Mouse (Mus musculus) heart, embryonic 14.5 days (tissue): ENCODE results near the gene C2. TPM values are rescaled to one million over a fixed set of nuclear protein-coding genes. Genes with fewer than 3 reads are reported as not detected.

Source experiments
- ATAC-seq: fragments of 200-750 bp; cut with Nextera tagmentation; 2 replicates; pipeline ENCODE4 v1.8.0; 2017; ENCODE audit warnings: low read depth, moderate TSS enrichment; ENCODE audit not compliant: insufficient number of reproducible peaks, insufficient read depth, low FRiP score
- H3K27ac ChIP-seq, 2 experiments: fragments of 200-500 bp in 1 of 2; fragments of 300-500 bp in 1 of 2; sonication (generic) in 1 of 2; replicated peaks in 1 of 2; 2 replicates each; pipeline ENCODE4 v1.5.1; 2012 to 2014; ENCODE audit warnings: low read depth in 2 of 2, low read length in 2 of 2, control low read depth in 1 of 2, mild to moderate bottlenecking in 1 of 2, mixed read lengths in 1 of 2; ENCODE audit not compliant: control insufficient read depth in 1 of 2, insufficient read depth in 1 of 2
- H3K27me3 ChIP-seq: fragments of 300-500 bp; sonication (generic); 2 replicates; pipeline ENCODE4 v1.6.1; 2014; ENCODE audit warnings: mild to moderate bottlenecking, low read length, control low read depth; ENCODE audit not compliant: control insufficient read depth, insufficient read depth
- H3K36me3 ChIP-seq: fragments of 300-500 bp; sonication (generic); 2 replicates; pipeline ENCODE4 v1.6.1; 2014; ENCODE audit warnings: mild to moderate bottlenecking, control low read depth, low read length, mixed read lengths; ENCODE audit not compliant: control insufficient read depth, insufficient read depth
- H3K4me1 ChIP-seq, 2 experiments: fragments of 200-500 bp in 1 of 2; fragments of 300-500 bp in 1 of 2; sonication (generic) in 1 of 2; 2 replicates each; pipeline ENCODE4 v1.6.1; 2012 to 2014; ENCODE audit warnings: low read length in 2 of 2, control low read depth in 1 of 2, mixed read lengths in 1 of 2; ENCODE audit not compliant: control insufficient read depth in 2 of 2, insufficient read depth in 2 of 2
- H3K4me2 ChIP-seq: fragments of 300-500 bp; sonication (generic); 2 replicates; pipeline ENCODE4 v1.6.1; 2014; ENCODE audit warnings: mild to moderate bottlenecking, low read length
- H3K4me3 ChIP-seq, 2 experiments: fragments of 200-500 bp in 1 of 2; fragments of 300-500 bp in 1 of 2; sonication (generic) in 1 of 2; 2 replicates each; pipeline ENCODE4 v1.5.1; 2012 to 2014; ENCODE audit warnings: low read length in 2 of 2, mild to moderate bottlenecking in 2 of 2, control low read depth in 1 of 2, low read depth in 1 of 2, moderate library complexity in 1 of 2; ENCODE audit not compliant: control insufficient read depth in 1 of 2, insufficient read depth in 1 of 2
- H3K9ac ChIP-seq: fragments of 300-500 bp; sonication (generic); 2 replicates; pipeline ENCODE4 v1.6.1; 2014; ENCODE audit warnings: mild to moderate bottlenecking, low read length
- H3K9me3 ChIP-seq: fragments of 300-500 bp; sonication (generic); 2 replicates; pipeline ENCODE4 v1.6.1; 2016; ENCODE audit warnings: low read length, control low read depth; ENCODE audit not compliant: control insufficient read depth
- WGBS: fragments of 180-500 bp; shearing (Covaris S2); extraction: QIAGEN DNeasy Blood & Tissue Kit; methylation state at CpG from one replicate; pipeline ENCODE4 v1.1.7; 2014; 5-methylcytosine and 5-hydroxymethylcytosine counted together
- polyA plus RNA-seq: library from polyadenylated mRNA; unstranded; fragments of >200 nt; fragmentation: Nextera tagmentation; extraction: Ambion mirVana; gene quantifications from 2 replicates; pipeline ENCODE4 v1.2.1, GENCODE M21; 2014

Gene C2
- polyA plus RNA-seq, 1 experiment from 2014 or later, result 1.2 TPM

- WGBS, result 87% methylated on average over 6 of the region's 6 CpGs
Observed at GRCm38 (mm10) chr17:34847192-34847591, 50.9 kb downstream of the C2 start.

DNA sequence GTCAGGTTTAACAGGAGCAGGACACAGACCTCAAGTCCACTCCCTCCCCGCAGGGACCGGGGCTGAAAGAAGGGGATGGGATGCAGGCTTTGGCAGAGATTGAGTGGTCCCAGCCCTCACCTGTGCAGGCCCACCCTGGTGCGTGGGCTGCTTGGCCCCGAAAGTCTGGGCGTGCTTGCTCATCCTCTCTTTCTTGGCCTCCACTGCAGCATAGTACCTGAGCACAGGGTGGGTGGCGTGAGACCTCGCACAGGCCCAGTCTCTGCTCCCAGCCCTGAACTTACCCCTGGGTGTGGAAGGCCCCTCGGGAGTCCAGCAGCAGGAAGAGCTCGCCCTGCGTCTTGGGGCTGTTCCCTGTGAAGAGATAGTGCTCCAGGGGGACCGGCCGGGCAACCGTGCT, 53.2 kb downstream of the C2 start:
- Histone ChIP-seq H3K36me3 (peaks cover 84% of the 10 kb centered on the region), H3K9ac (no peak overlapping the region), H3K27ac (no peak overlapping the region), H3K27me3 (no peaks in the 10 kb centered on the region), H3K9me3 (no peaks in the 10 kb centered on the region), H3K4me3 (no peak overlapping the region), H3K4me1 (peaks cover 0 to 5% of the 10 kb centered on the region in 2 experiments; a peak in 2 of 4 replicates), H3K4me2 (no peak overlapping the region)
- WGBS, result 84% methylated on average over 11 of the region's 13 CpGs
- ATAC-seq, result no peak

More at GRCm38 (mm10) chr17:34847192-34847591, 50.9 kb downstream of the C2 start:
- H3K27me3 ChIP-seq, result no peaks in the 10 kb centered on the region
- H3K36me3 ChIP-seq, result peaks cover 63% of the 10 kb centered on the region
- ATAC-seq, result no peak
- no peak overlapping the region for H3K27ac ChIP-seq
- no peak overlapping the region for H3K4me3 ChIP-seq
- H3K4me2 ChIP-seq, result no peak overlapping the region
- no peak overlapping the region for H3K9ac ChIP-seq
- no peaks in the 10 kb centered on the region for H3K9me3 ChIP-seq
- H3K4me1 ChIP-seq, result peaks cover 5 to 16% of the 10 kb centered on the region in 2 experiments

DNA sequence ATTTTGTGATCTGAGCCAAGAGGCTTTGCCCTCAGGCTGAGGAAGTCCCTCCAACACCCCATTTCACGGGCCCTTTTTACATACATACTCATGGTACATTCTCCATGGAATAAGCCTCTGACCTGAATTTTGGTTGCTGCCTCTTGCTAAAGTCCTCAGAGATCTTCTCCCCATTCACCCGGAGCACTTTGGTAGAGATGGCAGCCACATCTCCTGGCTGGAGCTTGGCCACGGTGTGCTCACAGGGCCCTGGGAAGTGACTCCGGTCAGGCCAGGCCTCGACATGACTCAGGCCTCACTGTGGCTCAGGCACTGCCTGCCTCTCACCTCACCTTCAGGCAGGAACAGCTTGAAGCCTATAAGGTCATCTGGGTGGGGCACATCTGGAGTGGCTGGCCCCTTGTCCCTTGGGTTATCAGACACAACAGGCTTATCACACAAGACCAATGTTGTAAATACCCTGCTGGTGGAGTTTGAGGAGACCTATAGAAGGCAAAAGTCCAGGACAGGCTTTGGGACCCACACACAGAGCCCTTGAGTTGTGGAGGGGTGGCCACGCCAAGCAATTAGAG, 57.2 kb downstream of the C2 start:
- H3K27ac ChIP-seq, result no peak overlapping the region
- H3K4me3 ChIP-seq, result no peak overlapping the region
- no peak for ATAC-seq
- WGBS, result 79% methylated on average over 6 of the region's 6 CpGs
- peaks cover 7 to 13% of the 10 kb centered on the region in 2 experiments for H3K4me1 ChIP-seq
- H3K4me2 ChIP-seq, result no peak overlapping the region
- H3K9ac ChIP-seq, result no peak overlapping the region
- no peaks in the 10 kb centered on the region for H3K9me3 ChIP-seq
- H3K27me3 ChIP-seq, result no peaks in the 10 kb centered on the region
- peaks cover 74% of the 10 kb centered on the region for H3K36me3 ChIP-seq

GRCm38 (mm10) chr17:34838785-34839184, 59.3 kb downstream of the C2 start:
- H3K4me2 ChIP-seq, result no peak overlapping the region
- ATAC-seq, result no peak
- H3K27ac ChIP-seq, result no peak overlapping the region
- H3K9me3 ChIP-seq, result no peaks in the 10 kb centered on the region
- no peaks in the 10 kb centered on the region for H3K27me3 ChIP-seq
- H3K36me3 ChIP-seq, result peaks cover 56% of the 10 kb centered on the region
- peaks cover 7 to 17% of the 10 kb centered on the region in 2 experiments for H3K4me1 ChIP-seq
- H3K9ac ChIP-seq, result no peak overlapping the region
- WGBS, result 83% methylated on average over 7 of the region's 7 CpGs
- H3K4me3 ChIP-seq, result no peak overlapping the region

GRCm38 (mm10) chr17:34837464-34838324, 60.4 kb downstream of the C2 start:
- no peaks in the 10 kb centered on the region for H3K9me3 ChIP-seq
- peak overlapping the region; percentile 61 to 79; a peak in 3 of 4 replicates for H3K27ac ChIP-seq
- no peak for ATAC-seq
- WGBS, result 38% methylated on average over 41 of the region's 43 CpGs
- H3K27me3 ChIP-seq, result no peaks in the 10 kb centered on the region
- peak overlapping the region; percentile 87 to 97 for H3K4me3 ChIP-seq
- peaks cover 53% of the 10 kb centered on the region for H3K36me3 ChIP-seq
- H3K4me2 ChIP-seq, result peak overlapping the region; percentile 97
- H3K9ac ChIP-seq, result peak overlapping the region; percentile 88
- peaks cover 7 to 17% of the 10 kb centered on the region in 2 experiments for H3K4me1 ChIP-seq

DNA sequence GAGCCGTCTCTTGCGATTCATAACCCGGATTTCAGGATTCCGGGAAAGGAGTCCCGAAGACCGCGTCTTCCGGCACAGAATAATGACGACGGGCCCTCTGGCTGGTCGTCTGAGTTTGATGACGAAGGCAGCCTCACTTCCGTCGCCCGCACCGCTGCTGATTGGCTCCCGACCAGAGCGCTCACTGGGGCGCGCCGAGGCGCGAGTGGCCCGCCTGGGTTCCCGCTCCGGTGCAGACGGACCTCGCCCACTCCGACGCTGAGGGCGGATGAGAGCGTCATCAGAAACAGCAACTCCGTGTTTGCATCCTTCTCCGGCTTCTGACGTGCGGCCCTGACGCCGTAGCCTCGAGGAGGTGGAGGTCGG, 61.2 kb downstream of the C2 start, which contains the start of the genes Stk19 and Dxo:
Stk19 (minus strand) TSS at position 90 of the 366 bp plus-strand sequence.
Dxo (plus strand) TSS at position 164 of the 366 bp plus-strand sequence.
- ATAC-seq, result peak; percentile 91
- under 1% methylated on average over 40 of the region's 40 CpGs for WGBS
- peaks cover 49% of the 10 kb centered on the region for H3K36me3 ChIP-seq

DNA sequence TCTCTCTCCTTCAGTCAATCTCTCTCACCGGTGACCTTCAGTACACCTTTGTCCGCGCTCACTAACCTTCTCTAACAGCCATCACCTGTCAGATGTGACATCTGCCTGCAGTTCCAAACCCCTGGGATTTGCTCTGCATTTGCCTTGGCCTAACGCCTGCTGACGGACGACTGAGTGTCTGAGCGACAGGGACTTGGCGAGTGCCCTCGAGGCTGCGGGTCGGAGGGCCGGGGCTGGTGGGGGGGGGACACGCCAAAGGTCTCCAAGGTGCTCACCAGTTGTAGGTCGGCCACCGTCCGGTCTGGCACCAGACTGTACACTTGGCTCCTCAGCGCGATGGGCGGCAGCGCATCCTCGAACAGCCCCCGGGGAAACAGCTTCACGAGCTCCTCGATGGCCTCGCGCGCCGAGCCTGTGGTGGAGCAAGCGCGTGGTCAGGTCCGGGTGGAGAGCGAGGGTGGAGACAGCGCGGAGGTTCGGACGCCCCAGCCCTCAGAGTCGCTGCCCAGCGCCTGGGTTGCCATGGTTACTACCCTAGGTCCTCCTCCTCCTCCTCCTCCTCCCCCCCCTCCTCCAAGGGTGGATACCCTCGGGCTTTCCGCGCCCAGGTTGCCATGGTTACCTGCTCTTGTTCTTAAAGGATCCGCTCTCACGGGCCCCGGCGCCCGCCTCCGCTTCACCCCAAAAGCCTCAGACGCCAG, 61.8 kb downstream of the C2 start:
- Histone ChIP-seq H3K27me3 (no peaks in the 10 kb centered on the region), H3K4me1 (peaks cover 7 to 17% of the 10 kb centered on the region in 2 experiments), H3K4me3 (peak overlapping the region; percentile 87 to 97), H3K9ac (peak overlapping the region; percentile 88), H3K36me3 (peaks cover 45% of the 10 kb centered on the region), H3K4me2 (peak overlapping the region; percentile 97), H3K27ac (peak overlapping the region in 1 of 2 experiments; percentile 61; a peak in 1 of 4 replicates), H3K9me3 (0 out of 2 replicates have a peak, but pooled peaks cover 1% of the 10 kb centered on the region)
- WGBS, result 4% methylated on average over 44 of the region's 48 CpGs
- ATAC-seq, result peak; percentile 42

More for the DNA sequence above, 61.2 kb downstream of the C2 start, which contains the start of the genes Stk19 and Dxo:
- Histone ChIP-seq H3K4me3 (peak within 1 kb of the TSS; percentile 87 to 97), H3K9ac (peak within 1 kb of the TSS; percentile 88), H3K27me3 (no peaks in the 10 kb centered on the region), H3K4me2 (peak within 1 kb of the TSS; percentile 97), H3K27ac (peak within 1 kb of the TSS; percentile 61 to 79), H3K4me1 (peaks cover 7 to 17% of the 10 kb centered on the region in 2 experiments), H3K9me3 (no peaks in the 10 kb centered on the region)
